ENCODE assay signal across 8 mouse cellular contexts in the genomic region with DNA sequence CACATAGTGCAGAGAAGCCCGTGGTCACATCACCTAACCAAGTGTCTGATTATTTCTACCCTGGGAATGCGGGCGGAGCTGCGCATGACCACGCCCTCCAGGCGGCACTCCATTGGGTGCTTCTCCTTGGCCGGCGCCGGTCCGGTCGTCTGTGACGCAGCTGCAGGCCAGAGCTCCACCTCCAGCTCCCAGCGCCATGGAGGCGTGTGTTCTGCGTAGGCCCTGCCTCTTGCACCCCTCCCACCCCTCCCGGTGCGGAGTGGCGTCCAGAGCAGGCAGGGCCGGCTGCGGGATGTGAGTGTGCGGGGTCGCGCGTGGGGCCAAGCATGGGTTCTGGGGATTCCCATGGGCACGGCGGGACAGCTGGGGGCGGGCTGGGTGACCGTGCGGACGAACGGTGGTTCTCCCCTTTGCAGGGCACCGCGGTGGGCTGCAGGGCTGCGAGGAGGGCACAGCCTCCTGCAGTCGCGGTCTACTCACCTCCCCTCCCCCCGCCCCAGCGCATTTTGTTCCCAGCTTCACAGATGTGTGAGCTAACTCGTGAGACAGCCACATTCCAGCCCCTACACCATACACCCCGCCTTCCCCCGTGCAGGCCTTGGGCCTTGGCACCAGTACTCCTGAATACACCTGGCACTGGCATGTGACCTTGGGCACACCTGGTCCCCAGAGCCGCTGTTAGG. TPM values are rescaled to one million over a fixed set of nuclear protein-coding genes. Genes with fewer than 3 reads are reported as not detected.
DNase-seq lines count a peak whose midpoint lies in the region; ATAC-seq and TF ChIP-seq lines count a peak whose summit lies in the region.

A gene (plus strand): TSS at position 112 of the 683 bp plus-strand sequence.

- no peak for TF ChIP-seq EP300 in heart, postnatal 0 days (IDR thresholded peaks at IDR 0.05; ENCODE audit: low read depth)

- no peaks in the 10 kb centered on the region for H3K9me3 ChIP-seq in E14TG2a.4 (ENCODE audit: low read length)
- H3K9me3 ChIP-seq in forebrain, embryonic 12.5 days, result no peaks in the 10 kb centered on the region
- H3K9me3 ChIP-seq in heart, postnatal 0 days (replicated peaks; ENCODE audit: control insufficient read depth, low read length), result no peaks in the 10 kb centered on the region
- no peaks in the 10 kb centered on the region for H3K9me3 ChIP-seq in liver, embryonic 16.5 days (replicated peaks; ENCODE audit: control insufficient read depth, low read length)
- H3K9me3 ChIP-seq in neural tube, embryonic 13.5 days, result no peaks in the 10 kb centered on the region

- peak within 1 kb of the TSS; percentile 83 for H3K4me2 ChIP-seq in forebrain, embryonic 12.5 days
- H3K4me2 ChIP-seq in heart, postnatal 0 days (ENCODE audit: low read depth, low read length), result peak within 1 kb of the TSS; percentile 77
- peak within 1 kb of the TSS; percentile 93 for H3K4me2 ChIP-seq in liver, embryonic 16.5 days (ENCODE audit: low read depth, low read length)
- H3K4me2 ChIP-seq in neural tube, embryonic 13.5 days, result peak within 1 kb of the TSS; percentile 87

- H3K36me3 ChIP-seq in E14TG2a.4 (ENCODE audit: insufficient read depth, low read length), result peaks cover 5% of the 10 kb centered on the region
- H3K36me3 ChIP-seq in forebrain, embryonic 12.5 days (replicated peaks), result peaks cover 8% of the 10 kb centered on the region; the same call in 1 of the 2 replicates
- no peaks in the 10 kb centered on the region for H3K36me3 ChIP-seq in heart, postnatal 0 days (replicated peaks; ENCODE audit: control insufficient read depth, insufficient read depth, low read length)
- H3K36me3 ChIP-seq in liver, embryonic 16.5 days (ENCODE audit: control insufficient read depth, insufficient read depth), result no peaks in the 10 kb centered on the region
- no peaks in the 10 kb centered on the region for H3K36me3 ChIP-seq in neural tube, embryonic 13.5 days
- H3K36me3 ChIP-seq in testis, adult 2 months (ENCODE audit: control insufficient read depth, insufficient read depth, low read length), result no peaks in the 10 kb centered on the region

- TF ChIP-seq POLR2A in testis, adult 2 months (IDR thresholded peaks at IDR 0.05; ENCODE audit: control insufficient read depth, low read depth, low read length), result peak; percentile 86; the same call in 1 of the 2 replicates

- peak; percentile 94 for ATAC-seq in forebrain, embryonic 12.5 days (ENCODE audit: low FRiP score)
- ATAC-seq in heart, postnatal 0 days (ENCODE audit: insufficient read depth, low read depth), result peak; percentile 97
- ATAC-seq in liver, embryonic 16.5 days (ENCODE audit: low read depth), result peak; percentile 99
- peak; percentile 92 for ATAC-seq in neural tube, embryonic 13.5 days (ENCODE audit: low read depth)

- peaks cover 15% of the 10 kb centered on the region for H3K4me1 ChIP-seq in E14TG2a.4 (replicated peaks; ENCODE audit: low read depth, low read length)
- peaks cover 73% of the 10 kb centered on the region for H3K4me1 ChIP-seq in forebrain, embryonic 12.5 days
- H3K4me1 ChIP-seq in heart, postnatal 0 days (ENCODE audit: control insufficient read depth, insufficient read depth), result peaks cover 19% of the 10 kb centered on the region; the same call in 1 of the 2 replicates
- peaks cover 81% of the 10 kb centered on the region for H3K4me1 ChIP-seq in liver, embryonic 16.5 days (ENCODE audit: control insufficient read depth, low read depth, low read length)
- peaks cover 90% of the 10 kb centered on the region for H3K4me1 ChIP-seq in neural tube, embryonic 13.5 days (replicated peaks)
- H3K4me1 ChIP-seq in testis, adult 2 months (ENCODE audit: control insufficient read depth, insufficient read depth, low read length), result peaks cover 18% of the 10 kb centered on the region

- H3K27ac ChIP-seq in forebrain, embryonic 12.5 days, result peak within 1 kb of the TSS; percentile 75
- peak within 1 kb of the TSS; percentile 74 for H3K27ac ChIP-seq in heart, postnatal 0 days (ENCODE audit: low read depth)
- peak within 1 kb of the TSS; percentile 63 for H3K27ac ChIP-seq in liver, embryonic 16.5 days (ENCODE audit: low read length)
- H3K27ac ChIP-seq in neural tube, embryonic 13.5 days (replicated peaks), result peak within 1 kb of the TSS; percentile 92
- H3K27ac ChIP-seq in testis, adult 2 months (ENCODE audit: control insufficient read depth, insufficient read depth, low read depth, low read length), result peak within 1 kb of the TSS; percentile 33; the same call in 1 of the 2 replicates

- peaks cover 26% of the 10 kb centered on the region for H3K27me3 ChIP-seq in E14TG2a.4 (ENCODE audit: insufficient read depth, low read length)
- H3K27me3 ChIP-seq in forebrain, embryonic 12.5 days, result peaks cover 7% of the 10 kb centered on the region; the same call in 1 of the 2 replicates
- no peaks in the 10 kb centered on the region for H3K27me3 ChIP-seq in heart, postnatal 0 days (ENCODE audit: control insufficient read depth, insufficient read depth, low read length)
- peaks cover 4% of the 10 kb centered on the region for H3K27me3 ChIP-seq in liver, embryonic 16.5 days (ENCODE audit: control insufficient read depth, insufficient read depth, low read depth, low read length)
- no peaks in the 10 kb centered on the region for H3K27me3 ChIP-seq in neural tube, embryonic 13.5 days
- no peaks in the 10 kb centered on the region for H3K27me3 ChIP-seq in testis, adult 2 months (ENCODE audit: control insufficient read depth, insufficient read depth, low read length)

- TF ChIP-seq CTCF in E14TG2a.4 (conservative IDR thresholded peaks at IDR 0.05; ENCODE audit: low read length), result no peak
- TF ChIP-seq CTCF in heart, postnatal 0 days (IDR thresholded peaks at IDR 0.05; ENCODE audit: low read depth), result no peak
- no peak for TF ChIP-seq CTCF in testis, adult 2 months (IDR thresholded peaks at IDR 0.05; ENCODE audit: control insufficient read depth, insufficient read depth, insufficient replicate concordance, low read depth, low read length)

- H3K9ac ChIP-seq in forebrain, embryonic 12.5 days, result peak within 1 kb of the TSS; percentile 80
- peak within 1 kb of the TSS; percentile 67 for H3K9ac ChIP-seq in heart, postnatal 0 days (replicated peaks; ENCODE audit: low read depth, low read length)
- H3K9ac ChIP-seq in liver, embryonic 16.5 days (ENCODE audit: low read depth, low read length), result peak within 1 kb of the TSS; percentile 82
- peak within 1 kb of the TSS; percentile 85 for H3K9ac ChIP-seq in neural tube, embryonic 13.5 days

- WGBS in forebrain, embryonic 12.5 days, result 1% methylated on average over 40 of the region's 42 CpGs
- WGBS in heart, postnatal 0 days, result under 1% methylated on average over 35 of the region's 42 CpGs
- 2% methylated on average over 41 of the region's 42 CpGs for WGBS in liver, embryonic 16.5 days (ENCODE audit: insufficient replicate concordance)
- under 1% methylated on average over 38 of the region's 42 CpGs for WGBS in neural tube, embryonic 13.5 days

- H3K4me3 ChIP-seq in E14TG2a.4 (replicated peaks; ENCODE audit: low read length), result peak within 1 kb of the TSS; percentile 83
- peak within 1 kb of the TSS; percentile 71 for H3K4me3 ChIP-seq in forebrain, embryonic 12.5 days (replicated peaks)
- peak within 1 kb of the TSS; percentile 62 for H3K4me3 ChIP-seq in heart, postnatal 0 days (ENCODE audit: low read depth, low read length)
- peak within 1 kb of the TSS; percentile 75 for H3K4me3 ChIP-seq in liver, embryonic 16.5 days (ENCODE audit: low read depth, low read length)
- H3K4me3 ChIP-seq in neural tube, embryonic 13.5 days, result peak within 1 kb of the TSS; percentile 64
- peak within 1 kb of the TSS; percentile 93 for H3K4me3 ChIP-seq in testis, adult 2 months (ENCODE audit: control insufficient read depth, low read depth, low read length)

- DNase-seq in c-Kit-positive CD71-positive TER-119-positive erythroid progenitor cells, embryonic 14.5 days (ENCODE audit: low spot score), result peak; percentile 92
- DNase-seq in heart, postnatal 0 days (ENCODE audit: low spot score), result peak; percentile 89
- peak; percentile 93 to 96 for DNase-seq in kidney, postnatal 4 days

RNA-seq across cellular contexts. Expression of the gene that starts here (rescaled TPM):
- 16.3 and 18.0 TPM in 2 replicates for polyA plus RNA-seq in forebrain, embryonic 12.5 days (2016; fragmentation: Nextera tagmentation; extraction: Ambion mirVana)
- total RNA-seq in heart, postnatal 0 days (2014; rRNA removed; ENCODE audit: low replicate concordance), result 17.9 and 19.6 TPM in 2 replicates
- 9.2 and 9.5 TPM in 2 replicates for polyA plus RNA-seq in heart, postnatal 0 days (2015; fragmentation: Nextera tagmentation; extraction: Ambion mirVana)
- 4.5 and 4.8 TPM in 2 replicates for polyA plus RNA-seq in liver, embryonic 16.5 days (2015; fragmentation: Nextera tagmentation; extraction: Ambion mirVana)
- 30.6 TPM in 2 replicates for polyA plus RNA-seq in neural tube, embryonic 13.5 days (2015; fragmentation: Nextera tagmentation; extraction: Ambion mirVana)
- polyA plus RNA-seq in testis, adult 2 months (2012; rRNA removed), result 146 and 168 TPM in 2 replicates

Comparison
In these comparisons a context has a peak if more than half of its experiments do, and no peak if none do; other contexts are left out.
1. Peak in every context shown above with its lines: DNase-seq, ATAC-seq, H3K4me3 ChIP-seq and H3K27ac ChIP-seq.
2. H3K27ac ChIP-seq: peak in every context shown above with its lines; median percentile 92 in neural tube, embryonic 13.5 days; 75 in forebrain, embryonic 12.5 days; 74 in heart, postnatal 0 days; 63 in liver, embryonic 16.5 days; 33 in testis, adult 2 months.